Mouse (Mus musculus) lung, postnatal 4 days (tissue): Measurements from ENCODE around the gene Maml3.

ENCODE experiments used
- DNase-seq, 2 experiments: peaks; one replicate each; pipeline ENCODE4 v3.0.0; 2021

Maml3 gene

DNA sequence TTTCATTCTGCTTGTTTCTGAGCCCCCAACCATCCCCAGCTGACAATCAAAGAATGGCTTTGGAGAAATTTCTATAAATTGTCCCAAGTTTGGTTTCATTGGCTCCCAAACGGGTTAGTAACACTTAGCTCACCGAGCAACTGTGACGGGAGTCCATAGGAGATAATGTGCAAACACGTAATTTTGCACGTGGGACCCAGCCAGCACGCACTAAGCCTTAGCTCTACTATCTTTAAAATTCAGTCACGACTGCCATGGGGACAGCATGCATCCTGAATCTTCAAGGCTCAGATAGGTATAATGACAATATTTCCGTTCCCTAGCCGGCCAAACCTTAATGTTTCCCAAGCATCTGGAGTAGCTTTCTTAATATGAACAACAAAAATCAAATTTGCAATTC, 243.2 kb downstream of the Maml3 start:
- DNase-seq = no peak

DNA sequence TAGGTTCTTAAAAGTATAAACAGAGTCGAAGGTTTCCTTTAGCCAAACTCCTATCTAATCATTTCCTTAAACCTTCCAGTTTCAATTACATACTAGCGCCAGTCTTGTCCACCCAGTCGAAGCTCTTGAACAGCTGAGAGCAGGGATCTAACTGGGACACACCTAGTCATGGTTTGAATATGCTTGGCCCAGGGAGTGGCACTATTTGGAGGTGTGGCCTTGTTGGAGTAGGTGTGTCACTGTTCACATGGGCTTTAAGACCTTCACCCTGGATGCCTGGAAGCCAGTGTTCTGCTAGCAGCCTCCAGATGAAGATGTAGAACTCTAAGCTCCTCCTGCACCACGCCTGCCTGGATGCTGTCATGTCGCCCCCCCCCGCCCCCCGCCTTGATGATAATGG, 244.4 kb downstream of the Maml3 start:
- no peak for DNase-seq

GRCm38 (mm10) chr3:51859208-51859607, 245.7 kb downstream of the Maml3 start:
- DNase-seq = no peak

DNA sequence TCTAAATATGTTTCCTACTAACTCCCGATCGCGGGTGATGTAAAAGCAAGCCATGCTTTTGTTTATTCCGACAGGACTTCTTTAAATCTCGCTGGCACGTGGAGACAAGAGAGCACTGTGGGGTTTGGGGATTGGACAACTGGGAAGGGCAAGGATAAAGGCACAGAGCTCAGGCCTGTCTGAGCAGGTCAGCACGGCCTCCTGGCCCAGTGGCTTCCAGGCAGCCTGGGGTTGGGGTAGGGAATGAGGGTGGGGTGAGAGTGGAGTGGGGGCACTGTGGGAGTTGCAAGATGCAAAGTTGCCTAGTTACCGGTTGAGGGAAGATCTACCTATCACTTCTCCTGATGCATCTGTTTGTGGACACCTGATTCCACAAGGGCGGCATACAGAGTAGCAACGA, 250.7 kb downstream of the Maml3 start:
- DNase-seq = no peak

- no peak for DNase-seq
These were observed 251.3 kb downstream of the Maml3 start for GRCm38 (mm10) chr3:51853610-51854009.

- no peak for DNase-seq
These were observed 252.2 kb downstream of the Maml3 start for GRCm38 (mm10) chr3:51852692-51853091.

- no peak for DNase-seq
These were observed 253.3 kb downstream of the Maml3 start for GRCm38 (mm10) chr3:51851596-51851995.

- no peak for DNase-seq
These were observed 255.4 kb downstream of the Maml3 start for GRCm38 (mm10) chr3:51849462-51849861.

DNA sequence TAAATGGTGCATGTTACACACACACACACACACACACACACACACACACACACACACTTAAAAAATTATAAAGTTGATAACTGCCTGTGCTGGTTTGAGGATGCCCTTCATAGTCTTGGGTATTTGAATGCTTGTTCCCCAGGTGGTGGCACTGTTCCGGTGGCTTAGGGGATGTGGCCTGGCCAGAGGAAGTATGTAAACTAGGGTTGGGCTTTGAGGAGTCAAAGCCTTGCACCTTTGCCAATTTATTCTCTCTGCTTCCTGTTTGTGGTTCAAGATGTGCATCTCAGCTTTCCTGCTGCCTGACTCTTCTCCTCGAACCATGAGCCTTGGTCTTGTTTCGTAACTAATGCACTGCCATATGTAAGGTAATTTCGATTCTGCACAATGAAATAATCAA, 257.6 kb downstream of the Maml3 start:
- no peak for DNase-seq

DNA sequence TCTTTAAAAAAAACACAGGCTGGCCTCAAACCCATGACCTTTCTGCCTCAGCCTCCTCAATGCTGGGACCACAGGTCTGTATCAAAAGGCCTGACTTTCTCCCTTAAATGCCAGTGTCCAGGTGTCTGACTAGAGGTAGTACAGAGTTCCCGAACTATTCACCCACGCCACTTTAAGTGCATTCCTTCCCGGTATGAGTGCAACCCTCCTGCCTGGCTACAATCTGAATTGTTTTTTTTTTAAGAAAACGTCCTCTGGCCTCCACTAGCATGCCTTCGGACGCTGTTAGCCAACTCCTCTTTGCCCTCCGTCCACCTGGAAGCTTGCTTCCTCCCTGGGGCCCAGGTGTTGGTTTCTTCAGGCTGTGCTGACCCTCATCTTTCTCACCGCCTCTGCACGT, 260.6 kb downstream of the Maml3 start:
- no peak for DNase-seq

GRCm38 (mm10) chr3:51842140-51842539, 262.7 kb downstream of the Maml3 start:
- DNase-seq = no peak

DNA sequence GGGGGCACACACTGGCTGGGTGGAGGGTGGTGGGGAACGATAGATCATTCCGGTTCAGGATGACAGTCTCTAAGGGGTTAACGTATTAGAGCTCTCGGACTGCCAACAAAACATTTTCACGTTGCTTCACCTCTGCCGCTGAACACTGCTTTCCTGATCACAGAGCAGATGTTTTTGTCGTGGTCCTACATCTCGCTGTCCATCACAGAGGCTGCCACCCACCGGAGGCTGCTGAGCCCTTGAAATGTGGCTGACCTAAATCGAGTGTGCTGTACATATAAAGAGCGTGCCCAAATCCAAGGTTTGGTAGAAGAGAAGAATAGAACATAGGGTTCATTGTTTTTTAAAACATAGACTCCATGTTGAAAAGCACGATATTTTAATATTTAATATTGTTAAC, 263.3 kb downstream of the Maml3 start:
- DNase-seq = no peak

DNA sequence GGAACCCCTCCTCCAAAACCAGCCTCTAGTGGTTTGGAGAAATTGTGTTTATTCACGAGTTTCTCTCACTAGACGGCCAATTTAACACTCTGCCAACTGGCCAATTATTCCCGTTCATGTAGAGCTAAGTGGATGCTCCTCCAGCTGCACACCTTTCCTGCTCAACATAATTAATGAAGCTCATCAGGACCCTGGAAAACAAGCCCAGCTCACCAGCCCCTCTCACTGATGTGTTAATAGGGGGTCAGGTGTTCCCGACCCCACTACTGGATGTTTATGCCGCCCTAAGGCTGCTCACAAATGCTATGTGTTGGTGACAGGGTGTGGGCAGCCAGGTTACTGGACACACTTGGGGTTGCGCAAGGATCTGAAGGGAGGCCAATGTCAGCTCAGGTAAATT, 263.7 kb downstream of the Maml3 start:
- DNase-seq = no peak

- no peak for DNase-seq
These were observed 264.6 kb downstream of the Maml3 start for GRCm38 (mm10) chr3:51840095-51840805.

GRCm38 (mm10) chr3:51839353-51839715, 265.5 kb downstream of the Maml3 start:
- no peak for DNase-seq

DNA sequence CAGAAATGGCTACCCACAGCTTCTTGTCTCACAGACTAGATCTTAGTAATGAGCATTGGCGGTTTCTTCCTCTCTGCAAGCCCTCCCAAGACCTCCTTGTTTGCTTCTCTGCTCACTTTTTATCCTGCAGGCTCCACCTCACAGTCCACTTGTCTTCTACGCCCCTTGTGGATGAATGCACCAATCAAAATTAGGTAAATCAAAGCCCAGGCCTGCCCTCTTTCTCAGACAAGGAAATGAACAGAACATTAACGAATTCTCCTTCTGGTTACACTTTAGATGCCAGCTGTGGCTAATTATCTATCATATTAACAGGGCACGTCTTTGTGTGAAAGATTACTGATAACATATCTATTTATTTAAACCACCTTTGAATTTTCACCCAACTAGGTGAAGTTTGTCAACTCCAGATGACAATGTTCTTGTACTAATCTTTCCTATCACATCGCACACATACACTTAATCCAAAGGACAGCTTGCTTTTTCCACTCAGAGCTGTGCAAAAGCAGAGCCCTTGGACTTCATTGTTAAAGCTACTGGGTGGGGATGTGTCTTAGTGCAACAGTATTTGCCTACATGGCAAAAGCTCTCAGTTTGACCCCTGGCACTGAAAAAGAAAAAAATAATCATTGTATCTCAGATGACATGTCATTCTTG, 266.1 kb downstream of the Maml3 start:
- no peak for DNase-seq

DNA sequence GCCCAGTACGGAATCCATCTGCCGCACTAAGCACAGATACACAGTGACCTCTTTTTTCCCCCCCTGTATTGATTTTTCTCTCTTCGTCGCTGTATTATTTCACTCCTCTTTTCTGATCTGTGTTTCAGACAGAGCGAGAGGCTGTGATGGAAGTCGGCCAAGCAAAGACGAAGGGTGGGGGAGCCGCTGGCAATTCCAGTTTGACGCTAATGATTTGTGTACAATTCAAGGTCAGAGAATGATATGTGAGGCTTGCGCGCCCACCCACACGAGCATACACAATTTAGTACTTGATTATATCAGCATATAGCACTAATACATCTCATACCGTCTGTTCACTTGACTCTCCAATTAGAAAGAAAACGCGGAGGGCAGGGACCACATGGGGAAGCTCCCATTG, 271.9 kb downstream of the Maml3 start:
- peak; percentile 22 to 35 for DNase-seq

GRCm38 (mm10) chr3:51830821-51831429, 274.0 kb downstream of the Maml3 start:
- no peak for DNase-seq

DNA sequence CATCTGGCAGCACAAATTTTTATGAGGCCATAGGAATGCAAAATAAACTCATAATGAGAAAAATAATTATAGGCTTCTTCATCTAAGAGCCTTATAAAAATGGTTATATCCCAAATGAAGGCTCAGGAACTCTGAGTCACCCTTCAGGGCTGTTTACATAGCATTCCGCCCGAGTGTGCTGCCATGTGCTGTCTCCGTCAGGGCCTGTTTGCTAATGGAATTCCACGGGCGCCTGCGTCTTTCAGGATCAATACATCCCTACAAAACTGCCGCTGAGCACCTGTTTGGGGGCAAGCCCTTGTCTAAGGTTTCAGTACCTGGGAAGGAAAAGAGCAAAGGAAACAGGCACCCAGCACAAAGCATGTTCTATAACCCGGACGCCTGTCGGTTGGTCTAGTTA, 279.3 kb downstream of the Maml3 start:
- no peak for DNase-seq

DNA sequence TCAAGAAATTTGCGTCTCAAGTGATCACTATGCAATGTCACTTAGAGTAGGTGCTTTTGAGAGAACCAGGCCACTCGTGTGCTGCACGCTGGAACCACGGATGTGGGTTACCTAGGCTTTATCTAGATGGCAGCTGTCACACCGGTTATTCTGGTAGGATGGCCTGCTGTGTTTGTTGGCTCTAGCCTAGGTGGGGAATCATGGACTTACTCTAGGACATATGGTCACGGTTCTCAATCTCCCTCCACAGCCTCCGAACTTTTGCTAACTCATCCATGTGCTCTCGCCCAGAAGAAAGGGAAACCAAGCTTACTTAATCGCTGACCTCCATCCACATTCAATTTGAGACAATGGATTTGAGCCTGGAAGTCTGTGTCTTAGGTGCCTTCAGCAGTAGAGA, 280.4 kb downstream of the Maml3 start:
- no peak for DNase-seq

DNA sequence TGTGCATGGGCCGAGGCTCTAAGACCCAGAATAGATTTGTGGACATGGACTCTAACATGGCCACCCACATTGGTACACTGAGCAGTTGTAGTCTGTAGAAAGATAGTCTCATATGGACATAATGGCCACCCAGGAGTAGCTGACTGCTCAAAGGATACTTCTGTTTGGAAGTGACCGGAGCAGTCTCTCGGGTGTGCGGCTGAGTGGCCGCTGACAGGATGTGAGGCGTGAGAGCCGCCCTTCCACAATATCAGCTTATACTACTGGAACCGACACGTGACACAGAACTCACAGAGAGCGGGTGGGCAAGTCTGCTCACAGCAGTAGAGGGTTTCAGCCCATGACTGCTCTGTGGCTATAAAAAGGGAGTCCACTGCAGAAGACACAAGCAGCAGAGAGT, 283.3 kb downstream of the Maml3 start:
- peak; percentile 25 to 65 for DNase-seq

DNA sequence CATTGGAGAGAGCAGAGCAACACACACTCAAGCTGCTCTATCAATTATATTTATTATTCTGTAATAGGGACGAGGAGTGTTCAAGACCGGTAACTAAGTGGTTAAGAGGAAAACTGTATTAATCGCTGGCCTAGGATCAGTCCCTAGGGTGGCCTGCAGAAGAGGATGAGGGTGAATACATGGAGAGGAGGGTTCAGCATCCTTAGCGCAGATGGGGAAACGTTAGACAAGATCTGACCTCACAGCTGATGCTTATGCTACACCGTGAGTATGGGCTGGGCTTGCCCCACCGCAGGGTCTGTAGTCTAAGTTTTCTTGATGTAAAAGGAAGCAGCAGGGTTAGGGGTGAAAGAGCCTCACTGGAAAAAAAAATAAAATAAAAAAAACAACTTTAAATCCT, 285.8 kb downstream of the Maml3 start:
- DNase-seq = no peak

DNA sequence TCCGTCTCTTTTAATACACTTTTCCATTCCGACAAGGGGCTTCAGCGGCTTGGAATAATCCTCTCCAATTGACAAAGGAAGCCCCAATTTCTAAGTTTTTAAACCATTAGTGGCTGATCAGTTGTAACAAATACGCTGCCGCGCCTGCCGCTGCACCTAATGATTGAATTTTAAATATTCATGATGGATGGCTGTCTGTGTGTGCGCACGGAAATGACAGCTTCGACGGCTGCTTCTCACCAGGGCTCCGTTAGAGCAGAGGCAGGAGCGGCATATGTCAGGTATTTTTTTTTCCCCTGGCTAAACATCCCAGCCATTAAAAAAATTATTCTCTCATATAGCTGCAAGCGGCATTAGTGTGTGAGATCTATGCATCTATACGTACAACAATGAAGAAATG, 287.0 kb downstream of the Maml3 start:
- no peak for DNase-seq

GRCm38 (mm10) chr3:51817329-51817728, 287.5 kb downstream of the Maml3 start:
- no peak for DNase-seq
